Mouse (Mus musculus): ENCODE results near the gene Trpc6. TPM values are rescaled to one million over a fixed set of nuclear protein-coding genes. Genes with fewer than 3 reads are reported as not detected.

Trpc6 gene
- polyA plus RNA-seq, 1 experiment from 2014 or later: 2.9 TPM

DNA sequence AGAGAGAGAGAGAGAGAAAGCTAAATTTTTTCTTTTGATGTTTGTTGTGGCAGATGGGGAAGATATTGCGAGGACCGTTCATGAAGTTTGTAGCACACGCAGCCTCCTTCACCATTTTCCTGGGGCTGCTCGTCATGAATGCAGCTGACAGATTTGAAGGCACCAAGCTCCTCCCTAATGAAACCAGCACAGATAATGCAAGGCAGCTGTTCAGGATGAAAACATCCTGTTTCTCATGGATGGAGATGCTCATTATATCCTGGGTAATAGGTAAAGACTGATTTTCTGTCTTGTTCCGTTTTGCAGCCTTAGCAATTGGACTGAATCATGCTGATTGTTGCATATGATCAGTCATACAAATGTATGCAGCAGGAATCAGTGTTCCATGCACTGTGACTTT lies 99.5 kb downstream of the Trpc6 start:
- Histone ChIP-seq H3K27me3 (replicated peaks; ENCODE audit: control insufficient read depth, insufficient read depth, low read length) (no peaks in the 10 kb centered on the region), H3K9me3 (ENCODE audit: control insufficient read depth, low read length) (no peaks in the 10 kb centered on the region), H3K36me3 (ENCODE audit: control insufficient read depth, insufficient read depth, low read length) (no peaks in the 10 kb centered on the region), H3K9ac (ENCODE audit: low read depth, low read length) (no peak overlapping the region), H3K27ac (ENCODE audit: low read length) (no peak overlapping the region), H3K4me2 (ENCODE audit: low read depth, low read length) (no peak overlapping the region), H3K4me3 (ENCODE audit: low read length) (no peak overlapping the region), H3K4me1 (ENCODE audit: control insufficient read depth, insufficient read depth, low read length) (no peaks in the 10 kb centered on the region)
- no peak for ATAC-seq
- WGBS: 77% methylated on average over 5 of the region's 5 CpGs

DNA sequence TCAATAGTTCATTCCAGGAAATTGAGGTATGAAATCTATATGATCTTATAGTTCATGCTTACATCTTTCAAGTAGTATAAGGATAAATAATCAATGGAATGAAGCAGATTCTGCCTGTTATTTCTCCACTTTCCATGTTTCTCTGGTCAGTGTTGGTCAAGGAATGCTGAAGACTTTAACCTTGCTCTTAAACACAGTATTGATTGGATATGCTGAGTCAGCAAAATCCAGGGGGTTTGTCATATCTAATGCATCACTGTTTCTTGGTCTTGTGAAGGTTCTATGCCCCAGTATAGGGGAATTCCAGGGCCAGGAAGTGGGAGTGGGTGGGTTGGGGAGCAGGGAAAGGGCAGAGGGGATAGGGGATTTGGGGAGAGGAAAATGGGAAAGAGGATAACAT lies 111.4 kb downstream of the Trpc6 start:
- Histone ChIP-seq H3K27me3 (replicated peaks; ENCODE audit: control insufficient read depth, insufficient read depth, low read length) (no peaks in the 10 kb centered on the region), H3K36me3 (ENCODE audit: control insufficient read depth, insufficient read depth, low read length) (no peaks in the 10 kb centered on the region), H3K9me3 (ENCODE audit: control insufficient read depth, low read length) (no peaks in the 10 kb centered on the region), H3K4me3 (ENCODE audit: low read length) (no peak overlapping the region), H3K27ac (ENCODE audit: low read length) (no peak overlapping the region), H3K9ac (ENCODE audit: low read depth, low read length) (no peak overlapping the region), H3K4me2 (ENCODE audit: low read depth, low read length) (no peak overlapping the region), H3K4me1 (ENCODE audit: control insufficient read depth, insufficient read depth, low read length) (no peaks in the 10 kb centered on the region)
- ATAC-seq: no peak

- no peak overlapping the region for H3K4me3 ChIP-seq (ENCODE audit: low read length)
- ATAC-seq: no peak
- no peak overlapping the region for H3K4me2 ChIP-seq (ENCODE audit: low read depth, low read length)
- no peak overlapping the region for H3K9ac ChIP-seq (ENCODE audit: low read depth, low read length)
- H3K9me3 ChIP-seq (ENCODE audit: control insufficient read depth, low read length): no peaks in the 10 kb centered on the region
- 65% methylated on average over 1 of the region's 1 CpGs for WGBS
- H3K27ac ChIP-seq (ENCODE audit: low read length): no peak overlapping the region
- H3K27me3 ChIP-seq (replicated peaks; ENCODE audit: control insufficient read depth, insufficient read depth, low read length): no peaks in the 10 kb centered on the region
- no peaks in the 10 kb centered on the region for H3K4me1 ChIP-seq (ENCODE audit: control insufficient read depth, insufficient read depth, low read length)
- H3K36me3 ChIP-seq (ENCODE audit: control insufficient read depth, insufficient read depth, low read length): no peaks in the 10 kb centered on the region
Observed at GRCm38 (mm10) chr9:8672944-8673343, 129.0 kb downstream of the Trpc6 start.

GRCm38 (mm10) chr9:8676607-8677006 lies 132.7 kb downstream of the Trpc6 start:
- H3K4me3 ChIP-seq (ENCODE audit: low read length): no peak overlapping the region
- ATAC-seq: no peak
- H3K4me1 ChIP-seq (ENCODE audit: control insufficient read depth, insufficient read depth, low read length): no peaks in the 10 kb centered on the region
- H3K27me3 ChIP-seq (replicated peaks; ENCODE audit: control insufficient read depth, insufficient read depth, low read length): no peaks in the 10 kb centered on the region
- WGBS: 48% methylated on average over 1 of the region's 1 CpGs
- no peak overlapping the region for H3K27ac ChIP-seq (ENCODE audit: low read length)
- no peaks in the 10 kb centered on the region for H3K9me3 ChIP-seq (ENCODE audit: control insufficient read depth, low read length)
- H3K36me3 ChIP-seq (ENCODE audit: control insufficient read depth, insufficient read depth, low read length): no peaks in the 10 kb centered on the region
- H3K9ac ChIP-seq (ENCODE audit: low read depth, low read length): no peak overlapping the region
- H3K4me2 ChIP-seq (ENCODE audit: low read depth, low read length): no peak overlapping the region

GRCm38 (mm10) chr9:8693177-8693576 lies 149.2 kb downstream of the Trpc6 start:
- H3K9ac ChIP-seq (ENCODE audit: low read depth, low read length): no peak overlapping the region
- H3K9me3 ChIP-seq (ENCODE audit: control insufficient read depth, low read length): no peaks in the 10 kb centered on the region
- no peaks in the 10 kb centered on the region for H3K4me1 ChIP-seq (ENCODE audit: control insufficient read depth, insufficient read depth, low read length)
- WGBS: 71% methylated on average over 2 of the region's 2 CpGs
- H3K36me3 ChIP-seq (ENCODE audit: control insufficient read depth, insufficient read depth, low read length): no peaks in the 10 kb centered on the region
- no peak for ATAC-seq
- no peak overlapping the region for H3K4me2 ChIP-seq (ENCODE audit: low read depth, low read length)
- H3K4me3 ChIP-seq (ENCODE audit: low read length): no peak overlapping the region
- H3K27ac ChIP-seq (ENCODE audit: low read length): no peak overlapping the region
- no peaks in the 10 kb centered on the region for H3K27me3 ChIP-seq (replicated peaks; ENCODE audit: control insufficient read depth, insufficient read depth, low read length)

DNA sequence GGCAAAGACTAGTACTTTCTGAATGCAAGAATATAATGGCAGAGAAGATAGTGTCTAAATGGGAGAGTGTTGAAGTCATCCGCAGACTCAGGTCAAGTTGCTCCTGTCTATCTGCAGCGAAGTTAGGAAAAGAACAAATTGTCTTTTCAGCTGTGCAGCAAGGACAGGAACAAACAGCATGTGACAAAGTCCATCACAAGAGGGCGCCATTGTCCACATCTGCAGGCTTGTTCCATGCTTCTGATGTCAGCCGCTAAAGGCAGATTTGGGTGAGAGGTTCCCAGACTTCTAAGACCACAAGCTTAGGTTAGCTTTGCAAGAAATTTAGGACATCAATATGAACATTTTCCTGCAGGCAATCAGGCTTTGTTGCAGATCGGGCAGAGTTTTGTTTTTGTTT lies 156.7 kb downstream of the Trpc6 start:
- WGBS: 26% methylated on average over 5 of the region's 5 CpGs
- peak; percentile 57; the same call in 1 of the 2 replicates for ATAC-seq

GRCm38 (mm10) chr9:8703516-8703915 lies 159.6 kb downstream of the Trpc6 start:
- WGBS: 67% methylated on average over 1 of the region's 1 CpGs

More for the DNA sequence above, 156.7 kb downstream of the Trpc6 start:
- no peak overlapping the region for H3K4me3 ChIP-seq (ENCODE audit: low read length)
- no peak overlapping the region for H3K9ac ChIP-seq (ENCODE audit: low read depth, low read length)
- H3K27ac ChIP-seq (ENCODE audit: low read length): no peak overlapping the region
- H3K4me1 ChIP-seq (ENCODE audit: control insufficient read depth, insufficient read depth, low read length): 0 out of 2 replicates have a peak, but pooled peaks cover 3% of the 10 kb centered on the region
- H3K36me3 ChIP-seq (ENCODE audit: control insufficient read depth, insufficient read depth, low read length): no peaks in the 10 kb centered on the region
- no peak overlapping the region for H3K4me2 ChIP-seq (ENCODE audit: low read depth, low read length)
- no peaks in the 10 kb centered on the region for H3K27me3 ChIP-seq (replicated peaks; ENCODE audit: control insufficient read depth, insufficient read depth, low read length)
- no peaks in the 10 kb centered on the region for H3K9me3 ChIP-seq (ENCODE audit: control insufficient read depth, low read length)

GRCm38 (mm10) chr9:8703956-8704355 lies 160.0 kb downstream of the Trpc6 start:
- no peak overlapping the region for H3K9ac ChIP-seq (ENCODE audit: low read depth, low read length)
- no peak overlapping the region for H3K27ac ChIP-seq (ENCODE audit: low read length)
- no peaks in the 10 kb centered on the region for H3K27me3 ChIP-seq (replicated peaks; ENCODE audit: control insufficient read depth, insufficient read depth, low read length)
- 38% methylated on average over 5 of the region's 5 CpGs for WGBS
- H3K36me3 ChIP-seq (ENCODE audit: control insufficient read depth, insufficient read depth, low read length): no peaks in the 10 kb centered on the region
- no peak overlapping the region for H3K4me3 ChIP-seq (ENCODE audit: low read length)
- H3K4me2 ChIP-seq (ENCODE audit: low read depth, low read length): no peak overlapping the region
- 0 out of 2 replicates have a peak, but pooled peaks cover 3% of the 10 kb centered on the region for H3K4me1 ChIP-seq (ENCODE audit: control insufficient read depth, insufficient read depth, low read length)
- peak; percentile 96 for ATAC-seq
- H3K9me3 ChIP-seq (ENCODE audit: control insufficient read depth, low read length): no peaks in the 10 kb centered on the region

More at GRCm38 (mm10) chr9:8703516-8703915, 159.6 kb downstream of the Trpc6 start:
- H3K9ac ChIP-seq (ENCODE audit: low read depth, low read length): no peak overlapping the region
- no peak overlapping the region for H3K4me2 ChIP-seq (ENCODE audit: low read depth, low read length)
- H3K4me1 ChIP-seq (ENCODE audit: control insufficient read depth, insufficient read depth, low read length): 0 out of 2 replicates have a peak, but pooled peaks cover 3% of the 10 kb centered on the region
- peak; percentile 85 for ATAC-seq
- H3K27me3 ChIP-seq (replicated peaks; ENCODE audit: control insufficient read depth, insufficient read depth, low read length): no peaks in the 10 kb centered on the region
- H3K27ac ChIP-seq (ENCODE audit: low read length): no peak overlapping the region
- no peaks in the 10 kb centered on the region for H3K36me3 ChIP-seq (ENCODE audit: control insufficient read depth, insufficient read depth, low read length)
- no peaks in the 10 kb centered on the region for H3K9me3 ChIP-seq (ENCODE audit: control insufficient read depth, low read length)
- no peak overlapping the region for H3K4me3 ChIP-seq (ENCODE audit: low read length)

GRCm38 (mm10) chr9:8710052-8710739 lies 166.3 kb downstream of the Trpc6 start:
- H3K27ac ChIP-seq (ENCODE audit: low read length): no peak overlapping the region
- no peaks in the 10 kb centered on the region; the same call in 1 of the 2 replicates for H3K4me1 ChIP-seq (ENCODE audit: control insufficient read depth, insufficient read depth, low read length)
- no peaks in the 10 kb centered on the region for H3K9me3 ChIP-seq (ENCODE audit: control insufficient read depth, low read length)
- H3K36me3 ChIP-seq (ENCODE audit: control insufficient read depth, insufficient read depth, low read length): no peaks in the 10 kb centered on the region
- H3K4me3 ChIP-seq (ENCODE audit: low read length): no peak overlapping the region
- H3K9ac ChIP-seq (ENCODE audit: low read depth, low read length): no peak overlapping the region
- H3K27me3 ChIP-seq (replicated peaks; ENCODE audit: control insufficient read depth, insufficient read depth, low read length): no peaks in the 10 kb centered on the region
- ATAC-seq: peak; percentile 85
- 49% methylated on average over 3 of the region's 3 CpGs for WGBS
- no peak overlapping the region for H3K4me2 ChIP-seq (ENCODE audit: low read depth, low read length)

DNA sequence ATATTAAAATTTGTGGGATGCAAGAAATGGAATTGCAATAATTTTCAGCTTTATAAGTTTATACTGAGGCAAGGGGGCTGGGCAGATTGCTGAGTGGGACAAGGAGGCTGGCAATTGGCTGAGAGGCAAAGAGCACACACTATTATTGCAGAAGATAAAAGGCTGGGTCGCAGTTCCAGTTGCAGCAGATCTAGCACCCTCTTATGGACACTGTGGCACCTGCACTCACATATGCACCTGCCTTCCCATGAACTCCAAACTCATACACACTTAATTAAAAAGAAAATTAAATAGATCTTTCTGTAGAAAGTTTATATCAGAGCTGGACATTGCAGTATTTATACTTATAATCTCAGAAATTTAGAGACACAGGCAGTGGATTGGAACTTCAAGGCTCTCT lies 175.1 kb downstream of the Trpc6 start:
- Histone ChIP-seq H3K27ac (ENCODE audit: low read length) (no peak overlapping the region), H3K36me3 (ENCODE audit: control insufficient read depth, insufficient read depth, low read length) (no peaks in the 10 kb centered on the region), H3K27me3 (replicated peaks; ENCODE audit: control insufficient read depth, insufficient read depth, low read length) (no peaks in the 10 kb centered on the region), H3K9ac (ENCODE audit: low read depth, low read length) (no peak overlapping the region), H3K4me3 (ENCODE audit: low read length) (no peak overlapping the region), H3K4me2 (ENCODE audit: low read depth, low read length) (no peak overlapping the region), H3K9me3 (ENCODE audit: control insufficient read depth, low read length) (no peaks in the 10 kb centered on the region), H3K4me1 (ENCODE audit: control insufficient read depth, insufficient read depth, low read length) (no peaks in the 10 kb centered on the region)
- no peak for ATAC-seq
- 67% methylated on average over 1 of the region's 1 CpGs for WGBS

Measured in intestine, embryonic 16.5 days (tissue).